Mouse (Mus musculus) cortical plate, adult 2 months (tissue): ENCODE measurements around the gene Hist3h2a.

Source experiments
- CTCF ChIP-seq: fragments of 200-500 bp; IDR thresholded peaks from 2 replicates; pipeline ENCODE4 v1.5.1; 2011; ENCODE audit warnings: mild to moderate bottlenecking, control low read depth, low read length; ENCODE audit not compliant: insufficient read depth; ENCODE audit errors: extremely low read depth
- POLR2A ChIP-seq: fragments of 200-500 bp; IDR thresholded peaks from 2 replicates; pipeline ENCODE4 v1.6.1; 2011; ENCODE audit warnings: mild to moderate bottlenecking, low read length, control low read depth; ENCODE audit not compliant: insufficient read depth; ENCODE audit errors: extremely low read depth

GRCm38 (mm10) chr11:58979183-58979582 is 24.7 kb downstream of the Hist3h2a start:
- TF ChIP-seq CTCF, result no peak
- no peak for TF ChIP-seq POLR2A
